Mouse (Mus musculus): ENCODE results near the gene Sf3a1.

- TF ChIP-seq CTCF (IDR thresholded peaks at IDR 0.05; ENCODE audit: low read depth, low read length) (no peak), POLR2A (IDR thresholded peaks at IDR 0.05; ENCODE audit: borderline replicate concordance, low read depth, low read length) (no peak)
Measured at GRCm38 (mm10) chr11:4146381-4146780, 13.8 kb upstream of the Sf3a1 start.
